Mouse (Mus musculus) left cerebral cortex, adult 9 months (tissue): ENCODE data around the gene Map2k1.
"Not testable (repeated sequence)": the region's sequence is repeated elsewhere in the genome, so short reads cannot be mapped to it uniquely, and the experiment has no call there.

ENCODE experiments used
- DNase-seq, 2 experiments: peaks; one replicate each; pipeline ENCODE4 v3.0.0; 2022; ENCODE audit warnings: low spot score in 2 of 2

Gene Map2k1

GRCm38 (mm10) chr9:64207509-64208084, 45.8 kb downstream of the Map2k1 start:
- no peak for DNase-seq

- no peak for DNase-seq
These were observed 50.6 kb downstream of the Map2k1 start for GRCm38 (mm10) chr9:64202866-64203265.

DNA sequence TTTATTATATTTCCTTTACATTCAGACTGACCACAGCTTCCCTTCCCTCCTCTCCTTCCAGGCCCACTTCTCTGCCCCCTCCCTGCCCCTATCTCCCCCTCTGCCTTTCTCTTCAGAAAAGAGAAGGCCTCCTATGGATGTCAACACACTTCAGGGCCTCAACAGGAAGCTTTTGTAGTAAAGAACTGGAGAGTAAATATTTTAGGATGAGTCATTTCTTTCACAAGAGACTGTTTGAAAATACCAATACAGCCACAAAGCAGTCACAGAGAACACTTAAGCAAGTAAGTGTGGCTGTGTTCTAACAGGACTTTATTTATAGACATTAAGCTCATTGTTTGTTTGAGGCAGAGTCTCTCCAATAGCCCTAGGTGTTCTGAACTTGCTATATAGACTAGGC, 51.1 kb downstream of the Map2k1 start:
- no peak for DNase-seq

DNA sequence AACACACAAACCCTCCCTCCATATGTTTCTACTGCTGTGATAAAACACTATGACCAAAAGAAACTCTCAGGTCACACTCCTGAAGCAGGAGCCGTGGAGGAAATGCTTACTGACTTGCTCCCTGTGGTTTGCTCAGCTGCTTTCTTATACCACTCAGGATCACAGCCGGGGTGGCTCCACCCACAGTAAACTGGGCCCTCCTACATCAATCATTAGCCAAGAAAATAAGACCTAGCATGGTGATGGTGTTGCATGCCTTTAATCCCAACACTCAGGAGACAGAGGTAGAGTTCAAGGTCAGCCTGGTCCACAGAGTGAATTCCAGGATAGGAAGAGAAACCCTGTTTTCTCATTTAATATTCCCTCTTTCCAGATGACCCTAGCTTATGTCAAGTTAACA, 53.5 kb downstream of the Map2k1 start:
- DNase-seq = no peak

GRCm38 (mm10) chr9:64198763-64199418, 54.5 kb downstream of the Map2k1 start:
- not testable (repeated sequence) for DNase-seq

DNA sequence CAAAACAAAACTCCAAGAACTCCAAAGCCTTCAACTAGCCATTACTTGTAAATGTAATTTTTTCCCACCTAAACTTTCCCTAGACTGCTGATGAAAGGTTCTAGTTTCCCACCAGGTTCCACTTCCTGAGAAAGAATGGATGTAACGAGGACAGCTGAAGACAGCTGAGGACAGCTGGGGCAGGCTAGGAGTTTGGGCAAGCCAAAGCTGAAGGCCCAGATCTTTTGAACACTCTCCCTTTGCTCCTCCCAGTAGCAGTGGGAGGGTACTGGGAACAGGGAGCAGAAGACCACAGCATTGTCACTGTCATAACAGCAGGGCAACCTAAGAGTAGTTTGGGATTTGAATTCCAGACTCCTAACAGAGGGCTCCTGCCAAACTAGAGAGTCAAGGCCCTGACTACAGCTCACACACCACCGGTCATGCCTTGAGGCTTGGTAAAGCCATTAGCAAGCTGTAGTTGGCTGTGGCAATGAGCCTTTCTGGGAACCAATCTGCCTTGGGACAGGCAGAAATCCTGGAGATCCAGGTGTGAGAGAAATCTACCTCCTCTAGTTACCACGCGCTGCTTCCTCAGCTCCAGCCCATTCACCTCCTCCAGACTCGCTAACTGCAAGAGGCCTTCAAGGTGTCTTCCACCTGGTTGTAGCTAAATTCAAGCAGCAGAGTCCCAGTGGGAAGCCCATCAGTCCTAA, 55.2 kb downstream of the Map2k1 start:
- no peak for DNase-seq

DNA sequence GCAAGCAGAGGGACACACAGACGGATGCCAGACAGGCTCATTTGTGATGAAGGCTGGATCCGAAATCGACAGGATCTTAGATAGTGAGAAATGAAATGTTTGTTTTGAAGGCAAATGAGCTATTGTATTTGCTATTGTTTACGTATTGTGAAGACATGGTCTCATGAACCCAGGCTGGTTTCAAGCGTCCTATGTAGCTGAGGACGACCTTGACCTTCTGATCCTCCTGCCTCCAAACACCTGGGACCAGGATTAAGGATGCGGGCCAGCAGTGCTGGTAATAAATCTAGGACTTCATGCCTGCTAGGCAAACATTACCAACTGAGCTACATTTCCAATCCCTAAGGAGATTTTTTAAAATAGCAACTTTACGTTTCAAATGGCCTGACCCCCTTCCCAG, 55.9 kb downstream of the Map2k1 start:
- no peak for DNase-seq

GRCm38 (mm10) chr9:64195554-64195953, 57.9 kb downstream of the Map2k1 start:
- DNase-seq = peak; percentile 78 to 81

DNA sequence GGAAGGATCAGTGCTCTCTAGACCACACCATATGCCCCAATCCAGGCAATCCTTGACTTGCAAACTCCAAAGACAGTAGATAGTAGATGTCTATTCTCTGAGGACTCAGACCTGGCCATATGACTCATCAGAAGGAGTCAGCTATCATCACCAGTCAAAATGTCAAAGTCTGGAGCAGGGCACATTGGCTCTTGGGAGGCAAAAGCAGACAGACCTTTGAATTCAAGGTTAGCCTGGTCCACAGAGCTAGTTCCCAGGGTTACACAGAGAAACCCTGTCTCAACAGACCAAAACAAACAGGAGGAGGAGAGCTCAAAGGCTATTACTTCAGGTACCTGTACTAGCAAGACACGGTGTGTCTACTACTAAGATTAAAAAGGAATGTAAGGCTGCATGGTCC, 59.6 kb downstream of the Map2k1 start:
- no peak for DNase-seq

DNA sequence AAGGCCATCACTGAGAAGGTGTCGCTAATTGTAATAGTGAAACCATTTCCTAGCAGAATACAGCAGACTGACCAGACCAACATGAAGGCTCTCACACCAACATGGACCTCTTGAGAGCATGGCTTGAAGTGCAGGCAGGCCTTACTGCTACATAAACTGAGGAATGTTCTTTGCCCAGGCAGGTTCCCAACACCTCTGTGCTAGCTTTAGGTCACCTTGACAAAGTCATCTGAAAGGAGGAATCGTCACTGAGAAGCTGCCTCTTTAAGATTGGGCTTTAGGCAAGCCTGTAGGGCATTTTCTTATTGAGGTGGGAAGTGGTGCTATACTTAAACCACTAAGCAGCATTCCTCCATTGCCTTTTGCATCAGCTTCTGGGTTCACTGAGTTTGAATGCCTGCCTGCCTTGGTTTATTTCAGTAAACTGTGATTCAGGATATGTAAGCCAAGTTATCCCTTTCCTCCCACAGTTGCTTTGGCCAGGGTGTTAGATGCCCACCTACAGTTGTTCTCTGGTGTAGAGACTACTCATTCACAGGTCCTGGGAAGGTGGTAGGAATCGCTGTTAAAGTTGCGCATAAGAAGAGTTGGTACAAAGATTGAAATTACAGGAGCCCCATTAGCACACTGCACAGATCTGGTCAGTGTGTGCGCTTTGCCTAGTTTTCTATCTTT, 69.1 kb downstream of the Map2k1 start:
- DNase-seq = no peak

GRCm38 (mm10) chr9:64183295-64183694, 70.1 kb downstream of the Map2k1 start:
- not testable (repeated sequence) for DNase-seq

- DNase-seq = peak; percentile 85 to 92
These were observed 74.3 kb downstream of the Map2k1 start, which contains the start of gene Snapc5 for GRCm38 (mm10) chr9:64178974-64179646. Snapc5 (plus strand) TSS chr9:64179274.

- no peak for DNase-seq
These were observed 74.8 kb downstream of the Map2k1 start for GRCm38 (mm10) chr9:64178610-64178973.

GRCm38 (mm10) chr9:64175378-64175777, 78.1 kb downstream of the Map2k1 start:
- no peak for DNase-seq

DNA sequence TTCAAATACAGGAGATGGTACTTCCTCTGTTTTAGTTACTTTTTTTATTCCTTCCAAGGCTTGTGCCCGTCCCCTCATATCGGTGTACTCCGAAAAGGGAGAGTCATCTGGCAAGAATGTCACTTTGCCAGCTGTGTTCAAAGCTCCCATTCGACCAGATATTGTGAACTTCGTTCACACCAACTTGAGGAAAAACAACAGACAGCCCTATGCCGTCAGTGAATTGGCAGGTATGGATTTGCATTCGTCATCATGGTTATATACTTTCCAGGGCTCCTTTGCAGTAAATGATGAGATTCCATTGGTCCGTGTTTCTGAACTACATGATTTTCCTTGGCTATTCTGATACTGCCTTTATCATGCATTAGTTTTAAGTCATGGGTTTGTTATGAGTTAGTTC, 78.7 kb downstream of the Map2k1 start:
- no peak for DNase-seq

DNA sequence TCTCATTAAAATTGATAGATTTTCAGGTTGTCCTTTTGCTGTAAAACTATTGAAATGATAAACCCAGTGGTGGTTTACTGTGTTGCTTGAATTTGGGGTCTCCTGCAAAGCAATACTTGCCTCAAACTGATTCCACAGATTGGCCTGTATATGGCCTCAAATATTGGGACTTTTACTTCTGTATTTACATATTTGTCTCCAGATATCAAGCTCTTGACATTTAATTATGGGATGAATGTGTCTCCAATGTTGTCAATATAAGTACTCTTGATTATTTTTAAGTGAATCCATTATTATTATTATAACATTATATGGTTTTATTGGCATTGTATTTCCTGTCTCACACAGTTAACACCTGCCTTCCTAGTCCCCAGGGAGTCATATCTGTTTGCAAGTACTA, 79.1 kb downstream of the Map2k1 start:
- DNase-seq = no peak

DNA sequence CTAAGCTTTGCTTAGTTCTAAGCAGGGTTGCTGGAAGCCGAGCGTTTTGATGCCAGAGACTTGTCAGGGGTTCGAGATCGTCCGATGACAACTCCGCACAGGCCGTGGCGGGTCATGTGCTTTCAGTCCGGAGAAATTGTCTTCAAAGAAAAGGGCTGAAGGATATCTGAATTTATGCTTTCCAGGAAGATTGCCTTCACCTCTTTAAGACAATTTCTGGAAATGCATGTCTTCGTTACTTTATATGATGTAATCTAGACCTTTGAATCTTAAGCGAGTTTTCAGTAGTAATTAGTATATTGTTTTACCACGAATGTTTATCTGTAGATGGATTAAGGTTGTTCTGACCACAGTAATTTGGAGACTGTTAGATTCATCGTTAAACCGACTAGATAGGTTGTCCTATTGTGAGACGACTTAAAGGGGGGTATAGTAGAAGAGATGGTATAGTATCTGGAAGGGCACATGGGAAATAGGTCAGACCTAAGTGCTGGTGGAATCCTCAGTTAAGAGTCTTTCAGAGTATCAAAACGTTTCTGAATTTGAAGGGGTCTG, 79.7 kb downstream of the Map2k1 start:
- no peak for DNase-seq

DNA sequence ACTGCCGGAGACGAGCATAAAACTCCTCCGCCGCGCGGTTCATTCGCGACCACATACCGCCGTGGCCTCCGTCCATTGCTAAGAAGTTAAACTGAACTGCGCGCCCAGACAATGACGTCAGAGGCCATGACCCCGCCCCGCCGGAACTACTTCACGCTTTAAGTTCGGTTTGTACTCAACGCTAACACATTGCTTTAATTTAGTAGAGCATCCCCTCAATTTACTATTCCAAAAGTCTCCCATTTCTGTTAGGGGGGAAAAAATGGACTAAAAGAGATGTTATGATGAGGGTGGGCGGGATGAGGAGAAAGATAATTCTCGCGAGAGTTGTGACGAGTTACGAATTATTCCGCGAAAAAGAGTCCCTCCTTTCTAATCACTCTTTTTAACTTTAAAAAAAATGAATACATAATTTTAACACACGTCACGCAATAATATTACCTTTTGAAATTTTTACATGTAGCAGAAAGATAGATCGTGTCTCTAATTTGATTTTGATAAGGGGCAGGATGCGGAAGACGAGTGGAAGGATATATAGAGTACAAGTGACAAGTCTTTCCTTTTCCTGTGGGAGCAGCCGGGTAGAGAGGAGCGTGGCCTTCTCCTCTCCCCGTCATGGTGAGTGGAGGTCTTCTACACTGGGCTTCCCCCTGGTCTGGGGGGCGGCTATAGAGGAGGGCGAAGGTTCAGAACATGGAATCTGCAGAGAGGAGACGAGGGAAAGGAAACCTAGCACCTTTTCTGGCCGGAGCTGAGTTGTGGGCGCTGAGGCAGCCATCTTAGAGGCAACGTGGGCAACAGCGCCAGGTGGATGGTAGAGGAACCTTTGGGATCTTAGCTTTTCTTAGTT, 80.4 kb downstream of the Map2k1 start, which contains the start of the genes Zwilch and Rpl4:
Zwilch (minus strand) TSS at position 289 of the 850 bp plus-strand sequence.
Rpl4 (plus strand) TSS at position 560 of the 850 bp plus-strand sequence.
- DNase-seq = peak; percentile 59 to 86

DNA sequence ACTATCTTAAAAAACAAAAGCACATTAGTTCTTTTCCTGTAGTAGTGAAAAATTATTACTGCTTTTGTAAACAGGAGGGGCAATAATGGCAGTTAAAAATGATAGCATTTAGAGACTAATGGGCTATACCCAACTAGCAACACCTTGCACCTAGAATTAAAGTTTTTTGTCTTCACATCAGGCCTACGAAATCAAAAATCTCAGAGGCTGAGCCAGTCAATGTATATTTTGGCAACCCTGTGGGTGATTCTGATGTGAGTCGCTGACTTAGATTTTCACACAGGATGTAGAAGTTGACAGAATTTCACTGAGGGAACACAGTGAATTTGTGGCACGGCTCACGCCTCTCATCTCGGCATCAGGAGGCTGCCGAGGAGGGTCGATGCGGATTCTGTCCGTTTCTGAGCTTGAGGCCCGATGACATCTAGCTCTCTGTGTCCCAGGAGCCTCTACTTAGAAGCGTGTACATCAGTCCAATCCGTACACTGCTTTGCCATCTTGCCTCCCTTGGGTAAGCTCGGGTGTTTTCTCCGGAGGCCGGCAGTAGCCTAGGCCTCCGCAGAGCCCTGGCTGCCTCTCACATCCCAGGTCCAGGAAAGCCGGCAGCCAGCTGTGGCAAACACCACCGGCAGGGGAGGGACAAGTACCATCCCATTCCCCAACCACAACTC, 81.2 kb downstream of the Map2k1 start:
- no peak for DNase-seq

DNA sequence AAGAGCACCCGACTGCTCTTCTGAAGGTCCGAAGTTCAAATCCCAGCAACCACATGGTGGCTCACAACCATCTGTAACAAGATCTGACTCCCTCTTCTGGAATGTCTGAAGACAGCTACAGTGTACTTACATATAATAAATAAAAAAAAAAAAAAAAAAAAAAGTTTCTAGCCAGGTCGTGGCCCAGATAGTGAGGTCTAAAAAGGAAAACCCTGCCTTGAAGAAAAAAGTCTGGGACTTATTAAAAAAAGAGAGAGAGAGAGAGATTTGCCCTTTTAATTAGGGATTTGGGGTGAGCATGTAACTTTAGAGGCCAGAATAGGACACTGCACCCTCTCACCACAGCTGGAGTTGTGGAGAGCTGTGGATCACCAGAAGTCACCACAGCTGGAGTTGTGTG, 83.5 kb downstream of the Map2k1 start:
- DNase-seq = not testable (repeated sequence)
